Mouse (Mus musculus) thymus, postnatal 25 days (tissue): ENCODE results near the gene Plekhj1.
A peak's percentile ranks its signal among the peaks of the same experiment; 100 is the strongest.
"Not testable (repeated sequence)": the region's sequence is repeated elsewhere in the genome, so short reads cannot be mapped to it uniquely, and the experiment has no call there.

Source experiments
- DNase-seq: peaks from one replicate; pipeline ENCODE4 v3.0.0; 2022

The Plekhj1 gene

DNA sequence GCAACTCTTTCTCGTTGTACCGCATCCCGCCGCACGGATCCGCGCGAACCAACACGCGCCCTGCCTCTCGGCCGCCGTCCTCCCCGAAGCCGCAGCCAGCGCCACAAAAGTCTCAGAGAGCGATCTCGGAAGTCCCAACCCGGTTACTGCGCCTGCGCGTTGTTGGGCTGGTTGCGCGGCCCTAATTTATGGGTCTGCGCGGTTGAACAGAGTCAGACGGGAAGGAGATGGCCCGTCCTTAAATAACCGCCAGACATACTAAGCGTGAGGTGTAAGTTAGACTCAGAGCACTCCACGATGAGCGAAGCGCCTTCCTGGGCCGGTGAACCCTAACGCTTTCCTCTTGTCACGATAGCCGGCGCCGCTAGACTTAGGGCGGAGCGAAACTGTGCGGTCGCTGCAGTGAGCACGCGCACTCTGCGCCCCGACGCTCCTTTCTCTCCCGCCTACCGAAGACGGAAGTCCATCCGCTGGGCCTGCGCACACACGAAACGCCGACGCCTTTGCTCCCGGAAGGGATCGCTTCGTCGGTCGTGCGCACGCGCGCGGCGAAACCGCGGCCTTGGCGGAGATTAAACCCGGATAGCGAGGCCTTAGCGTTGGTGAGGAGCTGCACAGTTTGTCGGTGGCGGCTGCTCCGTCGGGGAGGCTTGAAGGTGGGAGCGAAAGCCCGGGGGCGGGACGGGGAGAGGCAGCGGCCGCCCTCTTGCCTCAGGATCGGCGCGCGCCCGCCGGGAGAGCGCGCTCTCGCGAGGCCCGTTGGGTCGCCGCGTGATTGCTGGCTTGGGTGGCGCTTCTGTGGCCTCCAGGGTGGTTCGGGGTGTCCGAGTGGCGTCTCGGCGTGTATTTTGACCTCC lies at the start of gene Plekhj1, which contains the start of gene Sf3a2:
Plekhj1 (minus strand) TSS at position 477 of the 857 bp plus-strand sequence.
Sf3a2 (plus strand) TSS at position 49 of the 857 bp plus-strand sequence.
- peak; percentile 96 for DNase-seq

DNA sequence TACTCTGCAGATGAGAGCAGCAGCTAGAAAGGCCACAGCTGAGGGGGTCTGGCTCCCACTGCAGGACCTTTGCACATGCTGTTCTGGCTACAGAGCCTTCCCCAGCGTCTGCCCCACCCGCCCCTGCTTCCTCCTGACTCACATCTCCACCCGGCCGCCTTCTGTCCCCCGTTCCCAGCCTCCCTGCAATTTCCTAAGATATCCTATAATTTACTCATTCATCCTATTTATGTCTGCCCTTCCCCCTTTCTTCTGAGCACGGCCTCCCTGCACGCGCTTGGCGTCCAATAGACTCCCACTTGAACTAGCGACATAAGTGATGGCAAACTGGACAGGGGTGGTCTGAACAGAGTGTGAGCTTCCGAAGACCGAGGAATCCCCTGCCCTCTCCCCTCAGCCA lies 47.3 kb upstream of the Plekhj1 start:
- no peak for DNase-seq

- no peak for DNase-seq
Observed at GRCm38 (mm10) chr10:80845055-80845693, 46.7 kb upstream of the Plekhj1 start.

DNA sequence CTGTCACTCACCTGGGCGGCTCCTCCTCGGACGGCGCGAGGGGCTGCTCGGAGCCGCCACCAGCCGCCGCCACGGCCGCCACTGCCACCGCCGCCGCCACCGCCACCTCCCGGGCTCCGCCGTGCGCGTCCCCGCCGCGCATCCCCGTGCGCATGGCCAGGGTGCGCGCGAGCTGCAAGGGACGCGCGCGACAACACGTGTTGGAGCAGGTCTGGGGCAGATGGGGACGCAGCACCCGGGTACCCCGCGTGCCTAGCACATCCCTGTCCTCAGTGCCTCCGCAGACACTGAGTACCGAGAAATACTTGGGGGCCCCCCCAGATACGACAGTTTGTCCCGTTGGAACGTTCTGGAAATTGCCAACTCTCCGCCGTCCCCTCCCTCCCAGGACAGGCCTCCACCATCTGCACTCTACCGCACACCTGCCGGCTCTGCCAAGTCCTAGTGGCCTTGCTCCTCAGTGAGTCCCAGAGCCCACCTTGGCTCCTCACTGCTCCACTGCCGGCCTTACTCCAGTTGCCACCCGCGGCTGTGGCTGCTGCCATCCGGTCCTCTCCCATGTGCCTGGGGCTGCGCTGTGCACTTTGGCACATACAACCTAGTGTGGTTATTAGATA lies 45.6 kb upstream of the Plekhj1 start, which contains the start of gene Lingo3:
Lingo3 (minus strand) TSS at position 109 of the 617 bp plus-strand sequence.
- DNase-seq: no peak

DNA sequence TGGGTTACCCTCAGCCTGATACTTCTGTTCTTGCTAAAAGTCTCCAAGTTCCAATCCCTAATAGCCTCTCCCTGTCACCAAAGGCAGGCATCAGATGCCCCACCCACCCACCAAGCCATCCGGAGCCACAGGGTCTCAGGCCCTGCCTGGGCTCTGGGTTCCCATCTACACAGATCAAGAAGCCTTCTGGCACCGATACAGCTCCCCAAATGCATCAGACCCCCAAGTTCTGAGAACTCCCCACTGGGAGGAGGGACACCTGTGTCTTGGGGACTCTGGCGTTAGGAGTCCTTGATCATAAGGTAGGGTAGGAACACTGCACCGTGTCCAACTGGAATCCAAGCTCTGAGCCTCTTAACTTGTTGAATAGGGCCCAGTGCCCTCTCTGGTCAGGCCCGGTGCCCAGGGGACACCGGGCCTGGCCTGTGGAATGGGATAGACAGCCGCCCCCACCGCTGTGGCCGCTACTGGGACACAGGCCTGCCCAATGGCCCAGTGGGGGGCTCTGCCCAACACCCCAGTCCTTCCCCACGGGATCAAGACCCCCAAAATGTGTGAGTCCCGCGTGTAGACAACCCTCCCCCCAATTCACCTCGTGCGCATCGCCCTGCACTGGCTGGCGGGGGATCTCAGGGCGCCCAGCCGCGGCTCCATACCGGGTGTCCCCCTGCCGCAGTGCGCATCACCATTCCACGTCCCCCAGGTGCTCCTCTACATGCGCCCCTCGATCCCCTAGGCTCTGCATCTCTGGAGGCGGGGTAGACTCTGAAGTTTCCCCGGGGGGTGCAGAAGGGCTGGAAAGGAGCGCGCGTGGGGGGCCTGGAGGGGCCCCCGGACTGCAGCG lies 44.9 kb upstream of the Plekhj1 start:
- DNase-seq: no peak

- no peak for DNase-seq
Observed at GRCm38 (mm10) chr10:80842334-80842733, 43.9 kb upstream of the Plekhj1 start.

- DNase-seq: no peak
Observed at GRCm38 (mm10) chr10:80841685-80842084, 43.3 kb upstream of the Plekhj1 start.

GRCm38 (mm10) chr10:80839848-80840247 lies 41.4 kb upstream of the Plekhj1 start:
- no peak for DNase-seq

DNA sequence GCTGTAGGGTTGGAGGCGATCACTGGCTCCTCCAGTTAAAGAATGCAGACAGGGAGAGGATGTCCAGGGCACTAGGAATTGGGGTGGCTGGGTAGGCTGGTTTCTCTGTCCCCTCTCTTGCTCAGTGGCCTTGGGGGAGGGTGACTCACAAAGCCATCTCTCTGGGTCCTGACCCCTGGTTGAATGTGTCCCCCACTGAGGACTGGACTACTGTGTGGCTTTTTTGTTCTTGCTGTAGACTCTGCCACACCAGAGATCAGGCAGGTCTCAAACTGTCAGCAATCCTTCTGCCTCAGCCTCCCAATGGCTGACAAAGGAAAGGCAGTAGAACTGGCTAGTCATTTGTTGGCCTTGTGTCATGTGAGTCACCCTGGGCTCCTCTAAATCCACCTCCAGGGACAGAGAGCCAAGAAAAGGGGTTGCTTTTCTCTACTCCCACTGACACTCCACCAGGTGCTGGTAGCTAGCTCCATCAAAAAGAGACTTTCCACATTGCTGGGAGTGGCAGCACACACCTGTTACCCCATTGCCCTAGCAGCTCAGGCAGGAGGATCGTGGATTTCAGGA lies 40.0 kb upstream of the Plekhj1 start:
- no peak for DNase-seq

DNA sequence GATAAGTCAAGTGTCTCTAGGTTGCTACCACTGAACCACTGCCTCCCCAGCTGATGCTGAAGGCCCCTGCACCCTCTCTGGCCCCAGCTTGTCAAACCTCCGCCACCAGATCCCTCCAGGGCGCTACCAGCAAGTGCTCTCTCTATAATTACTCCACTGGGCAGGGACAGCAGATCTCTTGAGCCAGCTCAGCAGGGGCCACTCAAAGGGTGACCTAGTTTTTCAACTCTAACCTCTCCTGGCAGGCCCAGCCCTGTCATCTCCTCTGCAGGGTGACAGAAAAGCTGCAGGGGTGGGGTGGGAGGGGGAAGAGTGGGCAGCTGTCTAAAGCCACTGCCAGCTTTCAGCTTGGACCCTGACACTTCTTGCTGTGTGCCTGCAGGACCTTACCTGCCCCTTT lies 39.4 kb upstream of the Plekhj1 start:
- DNase-seq: no peak

GRCm38 (mm10) chr10:80836949-80837379 lies 38.5 kb upstream of the Plekhj1 start:
- DNase-seq: no peak

DNA sequence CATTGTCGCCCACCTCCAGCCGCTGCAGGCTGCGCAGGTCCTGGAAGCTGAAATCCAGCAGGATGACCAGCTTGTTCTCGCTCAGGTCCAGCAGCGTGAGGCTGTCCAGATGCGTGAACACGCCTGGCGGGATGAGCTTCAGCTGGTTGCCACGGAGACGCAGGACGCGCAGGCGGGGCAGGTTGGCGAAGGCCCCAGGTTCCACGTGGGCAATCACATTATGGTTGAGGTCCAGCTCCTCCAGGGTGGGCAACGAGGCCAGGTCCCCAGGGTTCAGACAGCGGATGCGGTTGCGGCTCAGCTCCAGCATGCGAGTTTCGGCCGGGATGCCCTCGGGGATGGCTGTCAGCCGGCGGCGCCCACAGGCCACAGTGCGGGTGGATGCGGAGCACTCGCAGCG lies 37.2 kb upstream of the Plekhj1 start:
- no peak for DNase-seq

GRCm38 (mm10) chr10:80832818-80833217 lies 34.4 kb upstream of the Plekhj1 start:
- no peak for DNase-seq

DNA sequence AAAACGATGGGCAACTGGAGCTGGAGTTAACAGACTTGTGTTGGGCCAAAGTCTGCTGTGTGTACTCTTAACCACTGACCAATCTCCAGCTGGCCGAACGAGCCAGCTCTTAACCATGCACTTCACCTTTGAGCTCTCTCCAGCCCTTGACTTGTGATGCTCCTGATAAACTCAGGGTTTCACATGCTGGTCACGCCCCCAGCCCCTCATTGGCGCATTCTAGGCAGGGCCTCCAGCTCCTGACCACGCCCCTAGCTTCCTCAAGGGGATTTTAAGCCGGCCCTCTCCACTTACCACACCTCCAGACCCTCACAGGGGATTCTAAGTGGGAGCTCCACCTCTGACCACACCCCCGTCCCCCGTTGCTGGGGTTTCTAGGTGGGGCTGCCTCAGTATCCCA lies 32.7 kb upstream of the Plekhj1 start:
- peak; percentile 61 for DNase-seq

- DNase-seq: no peak
Observed at GRCm38 (mm10) chr10:80829359-80830278, 31.2 kb upstream of the Plekhj1 start.

- DNase-seq: not testable (repeated sequence)
Observed at GRCm38 (mm10) chr10:80828587-80828986, 30.2 kb upstream of the Plekhj1 start.

GRCm38 (mm10) chr10:80827870-80828420 lies 29.5 kb upstream of the Plekhj1 start:
- DNase-seq: no peak

DNA sequence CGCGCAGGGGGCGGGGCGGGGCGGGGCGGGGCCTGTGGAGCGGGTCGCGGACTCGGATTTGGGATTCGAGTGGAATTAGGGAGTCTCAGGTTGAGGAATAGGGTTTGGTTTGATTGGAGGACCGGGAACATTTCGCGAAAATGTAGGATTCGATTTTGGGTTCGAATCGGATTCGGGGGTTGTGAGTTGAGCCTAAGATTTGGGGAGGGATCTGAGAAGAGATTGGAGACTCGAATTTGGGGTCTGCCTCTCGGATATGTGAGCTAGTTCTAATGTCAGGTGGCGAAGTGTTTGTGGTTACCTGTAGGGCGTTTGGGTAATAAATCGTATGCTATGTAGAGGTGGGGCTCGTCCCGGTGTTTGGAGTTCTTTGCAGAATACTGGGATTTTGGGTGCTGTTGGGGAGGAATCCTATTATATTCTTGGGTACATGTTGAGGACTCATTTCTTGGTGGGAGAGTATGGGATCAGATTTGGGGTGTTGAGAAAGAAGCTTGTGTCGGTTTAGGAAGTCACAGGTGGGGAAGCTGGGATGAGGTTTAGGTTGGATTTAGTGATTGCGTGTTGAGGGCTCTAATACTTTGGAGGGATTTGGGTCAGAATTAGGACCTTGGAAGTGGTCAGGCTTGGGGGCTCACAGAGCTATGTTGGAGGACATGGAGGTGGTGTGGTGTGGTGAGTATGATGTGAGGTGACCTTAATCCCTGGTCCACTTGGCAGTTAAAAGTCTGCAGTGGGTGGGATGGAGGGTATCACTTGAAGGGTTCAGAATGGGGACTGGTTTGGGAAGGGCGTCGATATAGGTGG lies 28.8 kb upstream of the Plekhj1 start:
- no peak for DNase-seq

DNA sequence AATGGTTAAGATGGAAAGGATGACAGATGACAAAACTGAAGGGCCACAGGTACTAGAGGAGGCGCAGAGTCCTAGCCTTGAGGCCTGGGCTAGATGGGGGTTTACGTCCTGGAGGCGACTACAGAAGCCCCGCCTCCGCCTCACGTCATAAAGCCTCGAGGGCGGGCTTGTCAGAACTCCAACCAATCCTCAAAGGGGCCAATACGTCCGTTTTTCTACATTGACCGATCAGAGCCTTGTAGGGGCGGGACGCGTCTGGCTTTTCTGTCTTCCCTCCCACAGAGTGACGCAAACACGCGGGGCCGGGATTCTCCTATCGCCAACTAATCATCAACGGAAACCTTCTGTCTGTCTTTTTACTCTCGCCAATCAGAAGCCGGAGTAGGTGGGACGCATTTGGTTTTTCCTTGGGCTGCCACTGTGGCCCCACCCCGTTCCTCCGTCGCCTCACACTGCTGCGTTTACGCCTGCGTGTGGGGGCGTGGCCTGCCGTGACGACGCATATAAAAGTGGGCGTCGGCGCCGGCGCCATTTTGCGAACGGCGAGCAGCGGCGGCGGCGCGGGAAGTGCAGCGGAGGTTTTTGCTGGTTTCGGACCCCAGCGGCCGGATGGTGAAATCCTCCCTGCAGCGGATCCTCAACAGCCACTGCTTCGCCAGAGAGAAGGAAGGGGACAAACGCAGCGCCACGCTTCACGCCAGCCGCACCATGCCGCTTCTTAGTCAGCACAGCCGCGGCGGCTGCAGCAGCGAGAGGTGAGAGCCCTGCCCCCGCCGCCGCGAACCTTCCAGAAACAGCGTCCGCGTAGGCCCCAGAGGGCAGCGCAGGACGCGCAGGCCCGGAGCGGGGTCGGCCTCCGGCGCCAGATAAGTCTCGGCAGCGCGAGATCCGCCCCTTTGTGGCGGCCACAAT lies 28.0 kb upstream of the Plekhj1 start, which contains the start of gene Oaz1:
Oaz1 (plus strand) TSS at position 506 of the 912 bp plus-strand sequence.
- DNase-seq: peak; percentile 98
